8 mouse cellular contexts compared by ENCODE assay signal in the genomic region with DNA sequence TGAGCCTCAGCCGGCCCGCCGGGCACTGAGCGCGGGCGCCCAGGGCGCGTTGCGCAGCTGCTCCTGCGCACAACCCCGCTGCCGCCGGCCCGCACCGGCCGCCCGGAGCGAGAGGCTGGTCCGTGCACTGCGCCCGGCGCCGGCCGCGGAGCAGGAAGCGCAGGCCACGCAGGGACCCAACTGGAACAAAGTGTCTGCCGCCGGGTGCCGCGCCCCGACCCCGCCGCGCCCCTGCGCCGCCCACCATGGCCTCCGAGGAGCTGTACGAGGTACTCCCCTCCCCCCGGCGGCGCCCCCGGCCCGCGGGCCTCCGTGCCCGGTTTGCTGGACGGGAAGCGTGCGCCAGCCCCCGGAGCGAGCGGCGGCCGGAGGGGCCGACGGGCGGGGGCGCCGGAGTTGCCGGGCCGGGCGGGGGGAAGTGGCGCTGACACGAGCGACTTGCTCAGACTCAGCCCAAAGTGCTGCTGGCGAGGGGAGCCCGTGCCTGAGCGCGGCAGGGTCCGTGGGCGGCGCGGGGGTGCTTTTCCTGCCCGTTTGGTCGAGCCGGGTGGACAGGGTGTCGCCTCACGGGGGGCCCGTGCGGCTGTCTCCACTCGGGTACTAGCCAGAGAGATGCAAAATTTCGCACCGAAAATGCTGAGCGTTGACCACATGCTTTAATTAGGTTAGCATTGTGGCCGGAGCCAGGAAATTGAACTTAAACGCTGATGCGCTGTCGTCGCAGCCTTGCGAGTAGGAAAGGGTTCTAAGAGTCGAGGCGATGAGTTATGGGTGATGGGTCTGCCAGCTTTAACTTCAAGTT.
DNase-seq lines count a peak whose midpoint lies in the region; ATAC-seq and TF ChIP-seq lines count a peak whose summit lies in the region.

No protein-coding gene starts in this region.

- peak overlapping the region; percentile 87 for H3K27ac ChIP-seq in forebrain, embryonic 12.5 days
- peak overlapping the region; percentile 85 for H3K27ac ChIP-seq in heart, embryonic 16.5 days (ENCODE audit: low read length)

- no peak for TF ChIP-seq POLR2A in lung, adult 2 months (IDR thresholded peaks at IDR 0.05; ENCODE audit: borderline replicate concordance, extremely low read depth, low read depth, low read length)

- H3K27me3 ChIP-seq in forebrain, embryonic 12.5 days: peaks cover 31% of the 10 kb centered on the region
- no peaks in the 10 kb centered on the region; the same call in 1 of the 2 replicates for H3K27me3 ChIP-seq in heart, embryonic 16.5 days (ENCODE audit: control insufficient read depth, insufficient read depth, low read length)

- H3K4me2 ChIP-seq in forebrain, embryonic 12.5 days: peak overlapping the region; percentile 78
- H3K4me2 ChIP-seq in heart, embryonic 16.5 days (ENCODE audit: low read depth, low read length): peak overlapping the region; percentile 68

- peak overlapping the region; percentile 84 for H3K4me3 ChIP-seq in forebrain, embryonic 12.5 days (replicated peaks)
- H3K4me3 ChIP-seq in heart, embryonic 16.5 days (ENCODE audit: low read length): peak overlapping the region; percentile 74
- peak overlapping the region; percentile 70 for H3K4me3 ChIP-seq in lung, adult 2 months (replicated peaks; ENCODE audit: extremely low read depth, low read depth, low read length)

- DNase-seq in adrenal gland, postnatal 36 days: peak; percentile 53 to 73
- peak; percentile 70 to 82 for DNase-seq in kidney, postnatal 4 days
- DNase-seq in lung, adult 2 months: peak; percentile 47
- DNase-seq in ovary, adult 18-20 months (ENCODE audit: low spot score): peak; percentile 6
- DNase-seq in thymus, postnatal 0 days (ENCODE audit: low spot score): peak; percentile 61

- peaks cover 4% of the 10 kb centered on the region; the same call in 1 of the 2 replicates for H3K9me3 ChIP-seq in forebrain, embryonic 12.5 days
- H3K9me3 ChIP-seq in heart, embryonic 16.5 days (replicated peaks; ENCODE audit: control insufficient read depth, low read length): peaks cover 6% of the 10 kb centered on the region

- H3K9ac ChIP-seq in forebrain, embryonic 12.5 days: peak overlapping the region; percentile 90
- peak overlapping the region; percentile 83 for H3K9ac ChIP-seq in heart, embryonic 16.5 days (ENCODE audit: low read length)

- peak; percentile 33 for ATAC-seq in CD4-positive, CD25-positive, alpha-beta regulatory T cell, adult 4 months
- peak; percentile 82 for ATAC-seq in forebrain, embryonic 12.5 days (ENCODE audit: low FRiP score)
- ATAC-seq in heart, embryonic 16.5 days (replicated peaks; ENCODE audit: extremely low read depth, insufficient read depth, low FRiP score): peak; percentile 54

- under 1% methylated on average over 75 of the region's 93 CpGs for WGBS in forebrain, embryonic 12.5 days
- WGBS in heart, embryonic 16.5 days: under 1% methylated on average over 92 of the region's 93 CpGs
- 2% methylated on average over 84 of the region's 93 CpGs for WGBS in lung, adult 2 months

- no peaks in the 10 kb centered on the region; the same call in 1 of the 2 replicates for H3K36me3 ChIP-seq in forebrain, embryonic 12.5 days (replicated peaks)
- H3K36me3 ChIP-seq in heart, embryonic 16.5 days (ENCODE audit: control insufficient read depth, insufficient read depth): peaks cover 10% of the 10 kb centered on the region; the same call in 1 of the 2 replicates

- H3K4me1 ChIP-seq in forebrain, embryonic 12.5 days: peaks cover 23% of the 10 kb centered on the region
- H3K4me1 ChIP-seq in heart, embryonic 16.5 days (ENCODE audit: control insufficient read depth, insufficient read depth, low read length): peaks cover 10% of the 10 kb centered on the region; the same call in 1 of the 2 replicates
- peaks cover 5% of the 10 kb centered on the region; the same call in 1 of the 2 replicates for H3K4me1 ChIP-seq in lung, adult 2 months (ENCODE audit: control insufficient read depth, insufficient read depth, low read length)

- no peak for TF ChIP-seq CTCF in lung, adult 2 months (IDR thresholded peaks at IDR 0.05; ENCODE audit: insufficient read depth, low read length)

Comparison
In these comparisons a context has a peak if more than half of its experiments do, and no peak if none do; other contexts are left out.
1. Peak in every context shown above with its lines: DNase-seq, ATAC-seq, H3K4me3 ChIP-seq and H3K27ac ChIP-seq.
2. DNase-seq: peak in every context shown above with its lines; median percentile 76 in kidney, postnatal 4 days; 63 in adrenal gland, postnatal 36 days; 61 in thymus, postnatal 0 days; 47 in lung, adult 2 months; 6 in ovary, adult 18-20 months.